Mouse (Mus musculus) small intestine, adult 2 months (tissue): ENCODE results near the gene Uhrf1bp1.

Source experiments
- CTCF ChIP-seq: fragments of 200-500 bp; IDR thresholded peaks from 2 replicates; pipeline ENCODE4 v1.5.1; 2012; ENCODE audit warnings: low read depth, mild to moderate bottlenecking, control low read depth, inconsistent platforms, low read length, moderate library complexity, mixed read lengths; ENCODE audit not compliant: insufficient replicate concordance, insufficient read length; ENCODE audit errors: extremely low read depth
- POLR2A ChIP-seq: fragments of 200-500 bp; IDR thresholded peaks from 2 replicates; pipeline ENCODE4 v1.6.1; 2012; ENCODE audit warnings: low read depth, mild to moderate bottlenecking, control low read depth, inconsistent platforms, low read length, moderate library complexity

DNA sequence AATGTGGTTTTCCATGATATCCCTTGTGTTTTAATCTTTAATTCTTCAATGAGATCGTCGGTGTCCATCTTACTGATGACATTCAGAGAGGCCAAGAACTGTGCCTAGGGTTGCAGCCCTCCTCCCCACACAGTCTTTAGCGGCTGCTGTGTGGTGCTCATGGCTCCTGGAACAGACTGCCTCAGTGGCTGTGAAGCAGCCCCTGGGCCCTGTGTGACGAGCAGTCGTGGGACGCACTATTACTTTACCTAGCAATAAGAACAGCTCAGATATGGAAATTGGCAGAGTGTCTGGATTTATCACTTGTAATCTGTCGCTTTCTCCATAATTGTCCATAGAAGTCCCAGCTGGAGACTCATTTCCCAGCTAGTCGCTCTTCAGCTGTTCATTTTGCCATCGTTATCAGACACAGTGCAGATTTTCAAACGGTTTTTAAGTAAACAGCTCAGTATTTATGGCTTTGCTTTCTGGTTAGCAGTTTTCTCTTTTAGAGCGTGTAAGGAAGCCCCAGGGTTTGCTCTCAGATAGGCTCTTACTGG is 66.0 kb downstream of the Uhrf1bp1 start:
- TF ChIP-seq CTCF (no peak), POLR2A (no peak)
